Mouse (Mus musculus) lung, adult 2 months (tissue): ENCODE results near the gene Egfl8.

ENCODE experiments used
- CTCF ChIP-seq: fragments of 200-500 bp; IDR thresholded peaks from 2 replicates; pipeline ENCODE4 v1.5.1; 2011; ENCODE audit warnings: mild to moderate bottlenecking, low read length, control low read depth; ENCODE audit not compliant: insufficient read depth
- POLR2A ChIP-seq: fragments of 200-500 bp; IDR thresholded peaks from 2 replicates; pipeline ENCODE4 v1.6.1; 2011; ENCODE audit warnings: low read depth, mild to moderate bottlenecking, control low read depth, low read length, borderline replicate concordance; ENCODE audit errors: extremely low read depth

DNA sequence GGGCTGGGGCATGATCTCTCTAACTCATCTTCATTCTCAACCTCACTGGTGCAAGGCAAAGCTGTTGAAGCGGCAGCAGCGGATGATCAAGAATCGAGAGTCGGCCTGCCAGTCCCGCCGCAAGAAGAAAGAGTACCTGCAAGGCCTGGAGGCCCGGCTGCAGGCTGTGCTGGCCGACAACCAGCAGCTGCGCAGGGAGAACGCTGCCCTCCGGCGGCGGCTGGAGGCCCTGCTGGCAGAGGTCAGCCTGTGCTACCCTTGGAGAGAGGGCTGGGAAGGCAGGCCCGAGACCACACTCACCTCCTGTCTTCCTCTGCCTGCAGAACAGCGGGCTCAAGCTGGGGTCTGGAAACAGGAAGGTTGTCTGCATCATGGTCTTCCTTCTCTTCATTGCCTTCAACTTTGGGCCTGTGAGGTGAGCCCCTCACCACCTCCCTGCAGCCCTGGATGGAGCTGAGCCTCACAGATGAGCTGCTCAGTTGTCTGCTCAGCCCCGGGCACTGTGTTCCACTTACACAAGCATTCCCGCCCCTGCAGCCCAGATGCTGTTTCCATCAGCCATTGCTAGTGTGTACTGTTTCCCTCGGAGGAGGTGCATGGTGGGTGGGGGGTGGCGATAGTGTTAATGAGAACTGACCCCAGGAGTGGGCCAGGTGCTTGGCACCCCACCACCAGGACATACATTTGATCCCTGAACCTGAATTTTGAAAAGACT, 35.9 kb upstream of the Egfl8 start:
- TF ChIP-seq CTCF (0 out of 2 replicates have a peak, but pooled peaks have one; percentile 24), POLR2A (no peak)
